Mouse (Mus musculus) gastrocnemius, postnatal 14 days (tissue): Measurements from ENCODE around the gene Tgfb1i1. TPM values are rescaled to one million over a fixed set of nuclear protein-coding genes. Genes with fewer than 3 reads are reported as not detected.

Source experiments
- DNase-seq: peaks from one replicate; pipeline ENCODE4 v3.0.0; 2021; ENCODE audit warnings: mixed read lengths
- intact Hi-C: fragments of 180-260 bp; cut with DNase I; formaldehyde crosslinking; loops from one replicate; pipeline ENCODE4 v1.15.1; 2025; ENCODE audit warnings: low total_unique reads
- long read RNA-seq, 2 experiments: library from polyadenylated mRNA; stranded (forward); transcript quantifications; one replicate each; pipeline ENCODE4 v2.0.0; 2021
- total RNA-seq, 2 experiments: library from RNA; stranded (reverse); gene quantifications; 2 replicates each; pipeline ENCODE4 v1.2.3; 2021

Tgfb1i1 gene
- 10 to 100 TPM; 19.5 to 20.8 TPM for total RNA-seq
- long read RNA-seq, experiment 1, transcript Tgfb1i1-207 (11 exons, 1,746 nt) = major isoform, 11 of 14 reads
- long read RNA-seq, experiment 1, partial matches to known transcripts = 0 of 14 reads
- long read RNA-seq, experiment 1, other reads (novel, unspliced or antisense) = 3 of 14 reads
- long read RNA-seq, experiment 2, transcript Tgfb1i1-207 (11 exons, 1,746 nt) = major isoform, 9 of 16 reads
- long read RNA-seq, experiment 2, partial matches to known transcripts = 1 of 16 reads
- long read RNA-seq, experiment 2, other reads (novel, unspliced or antisense) = 3 of 16 reads

- intact Hi-C loops = loop anchor here (2.0 kb wide), 1 partner anchor 98 kb away; no protein-coding TSS in a partner anchor
- peak; percentile 73 for DNase-seq
Measured at GRCm38 (mm10) chr7:128246496-128247391, at the start of gene Tgfb1i1. Gene Tgfb1i1 (plus strand): TSS chr7:128246812.

- intact Hi-C loops = no loop called here
- no peak for DNase-seq
Measured at GRCm38 (mm10) chr7:128201607-128202006, 45.0 kb upstream of the Tgfb1i1 start.

- intact Hi-C loops = no loop called here
- no peak for DNase-seq
Measured at GRCm38 (mm10) chr7:128203071-128203470, 43.5 kb upstream of the Tgfb1i1 start.

GRCm38 (mm10) chr7:128204179-128204578, 42.4 kb upstream of the Tgfb1i1 start:
- no peak for DNase-seq
- intact Hi-C loops = no loop called here

- intact Hi-C loops = loop anchor here (5.0 kb wide), 1 partner anchor 103 kb away; no protein-coding TSS in a partner anchor
- DNase-seq = no peak
Measured at GRCm38 (mm10) chr7:128205695-128206094, 40.9 kb upstream of the Tgfb1i1 start.

- peak; percentile 30 for DNase-seq
- intact Hi-C loops = loop anchor here (5.0 kb wide), 1 partner anchor 104 kb away; no protein-coding TSS in a partner anchor
Measured at GRCm38 (mm10) chr7:128206152-128206551, 40.5 kb upstream of the Tgfb1i1 start, which contains the start of gene Cox6a2. Gene Cox6a2 (minus strand): TSS chr7:128206387.

GRCm38 (mm10) chr7:128208187-128208586, 38.4 kb upstream of the Tgfb1i1 start:
- DNase-seq = peak; percentile 49
- intact Hi-C loops = loop anchor here (5.0 kb wide), 1 partner anchor 106 kb away; no protein-coding TSS in a partner anchor

- DNase-seq = no peak
- intact Hi-C loops = loop anchor here (5.0 kb wide), 2 partner anchors 108 to 123 kb away; no protein-coding TSS in a partner anchor
Measured at GRCm38 (mm10) chr7:128209826-128210225, 36.8 kb upstream of the Tgfb1i1 start.

- DNase-seq = no peak
- intact Hi-C loops = no loop called here
Measured at GRCm38 (mm10) chr7:128219952-128220351, 26.7 kb upstream of the Tgfb1i1 start.

GRCm38 (mm10) chr7:128220936-128221335, 25.7 kb upstream of the Tgfb1i1 start:
- no peak for DNase-seq
- intact Hi-C loops = no loop called here

GRCm38 (mm10) chr7:128231741-128232140, 14.9 kb upstream of the Tgfb1i1 start:
- intact Hi-C loops = no loop called here
- DNase-seq = no peak

GRCm38 (mm10) chr7:128234796-128235195, 11.8 kb upstream of the Tgfb1i1 start:
- no peak for DNase-seq
- intact Hi-C loops = loop anchor here (5.0 kb wide), 1 partner anchor 63 kb away; the partner anchor contains the start of gene BC017158

GRCm38 (mm10) chr7:128235481-128235880, 11.1 kb upstream of the Tgfb1i1 start:
- no peak for DNase-seq
- intact Hi-C loops = loop anchor here (5.0 kb wide), 1 partner anchor 62 kb away; the partner anchor contains the start of gene BC017158

GRCm38 (mm10) chr7:128236426-128236825, 10.2 kb upstream of the Tgfb1i1 start:
- no peak for DNase-seq
- intact Hi-C loops = loop anchor here (5.0 kb wide), 1 partner anchor 61 kb away; the partner anchor contains the start of gene BC017158

- DNase-seq = peak; percentile 84
- intact Hi-C loops = loop anchor here (5.0 kb wide), 1 partner anchor 60 kb away; the partner anchor contains the start of gene BC017158
Measured at GRCm38 (mm10) chr7:128236856-128237592, 9.6 kb upstream of the Tgfb1i1 start, which contains the start of gene Armc5. Gene Armc5 (plus strand): TSS chr7:128237342.

GRCm38 (mm10) chr7:128237593-128237926, 9.1 kb upstream of the Tgfb1i1 start:
- intact Hi-C loops = loop anchor here (5.0 kb wide), 1 partner anchor 60 kb away; the partner anchor contains the start of gene BC017158
- no peak for DNase-seq

- intact Hi-C loops = loop anchor here (5.0 kb wide), 1 partner anchor 59 kb away; the partner anchor contains the start of gene BC017158
- peak; percentile 100 for DNase-seq
Measured at GRCm38 (mm10) chr7:128237927-128238778, 8.5 kb upstream of the Tgfb1i1 start, which contains the start of gene 9130023H24Rik. Gene 9130023H24Rik (minus strand): TSS chr7:128238031.

GRCm38 (mm10) chr7:128238991-128239390, 7.6 kb upstream of the Tgfb1i1 start:
- intact Hi-C loops = loop anchor here (5.0 kb wide), 1 partner anchor 58 kb away; the partner anchor contains the start of gene BC017158
- no peak for DNase-seq
